In the genomic region with DNA sequence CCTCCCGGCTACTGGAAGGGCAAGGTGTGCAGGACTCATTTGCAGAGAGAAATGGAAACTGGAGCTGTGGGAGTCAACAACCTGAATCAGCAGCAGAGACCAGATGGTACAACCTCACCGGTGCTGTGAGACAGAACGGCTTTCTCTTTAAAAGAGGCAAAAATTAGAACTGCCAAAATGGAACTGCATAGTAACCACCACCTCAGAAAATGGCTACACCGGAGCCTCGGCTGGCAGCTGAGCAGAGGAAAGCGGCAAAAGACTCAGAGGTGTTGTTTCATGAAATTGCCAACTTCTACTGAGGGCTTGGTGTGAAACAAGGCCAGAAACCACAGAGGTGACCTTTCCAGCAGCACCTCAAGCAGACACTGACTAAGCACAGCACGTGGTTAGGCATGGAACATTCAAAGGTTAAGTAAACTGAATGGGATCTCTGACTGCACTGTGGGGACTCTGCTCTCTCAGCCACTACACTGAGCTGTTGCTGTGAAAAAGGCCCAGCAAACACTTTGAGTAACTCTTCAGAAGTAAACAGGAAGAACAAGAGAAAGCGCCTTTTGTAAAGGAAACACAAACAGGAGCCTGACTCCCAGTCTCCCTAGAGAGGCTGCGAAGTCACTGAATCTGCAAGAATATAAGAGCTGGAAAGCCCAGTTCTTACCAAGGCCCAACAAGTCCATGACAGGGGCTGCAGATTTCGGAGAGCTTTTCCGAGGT, we compare ENCODE assay signal across 9 mouse cellular contexts. TPM values are rescaled to one million over a fixed set of nuclear protein-coding genes. Genes with fewer than 3 reads are reported as not detected.
DNase-seq lines count a peak whose midpoint lies in the region; ATAC-seq and TF ChIP-seq lines count a peak whose summit lies in the region.
"Had no signal": no experiment of that assay in that cellular context is flagged by ENCODE, and none has a peak within 500 bp of the region (broad histone marks: within the 10 kb centered on the region; RNA-seq: fewer than 3 reads in every experiment).

No protein-coding gene starts in this region.

- no peak for TF ChIP-seq CTCF in Patski (IDR thresholded peaks at IDR 0.05)
- TF ChIP-seq CTCF in olfactory bulb, adult 2 months (IDR thresholded peaks at IDR 0.05; ENCODE audit: insufficient read depth, low read depth, low read length): no peak

- H3K4me1 ChIP-seq in kidney, embryonic 16.5 days (ENCODE audit: insufficient read depth, low read length): no peaks in the 10 kb centered on the region
- H3K4me1 ChIP-seq in olfactory bulb, adult 2 months (ENCODE audit: control insufficient read depth, insufficient read depth, low read length): no peaks in the 10 kb centered on the region

- H3K9ac ChIP-seq in kidney, embryonic 16.5 days (replicated peaks; ENCODE audit: low read length): no peak overlapping the region

- POLR2A ChIA-PET in Patski (lab: Charles Lee): interaction anchor here (1.0 to 1.4 kb wide), 2 partner anchors 24 to 123 kb away, joined by 3 read pairs; partner anchors contain the start of gene Zmpste24

- H3K4me3 ChIP-seq in kidney, embryonic 16.5 days (ENCODE audit: low read length): no peak overlapping the region
- no peak overlapping the region for H3K4me3 ChIP-seq in olfactory bulb, adult 2 months (ENCODE audit: insufficient read depth, low read depth, low read length)
- H3K4me3 ChIP-seq: myocyte had no signal

- CTCF ChIA-PET in Patski (lab: Charles Lee): no interaction called here

- H3K36me3 ChIP-seq in kidney, embryonic 16.5 days (ENCODE audit: insufficient read depth, low read length): peaks cover 24% of the 10 kb centered on the region

- H3K27ac ChIP-seq in kidney, embryonic 16.5 days (ENCODE audit: low read length): no peak overlapping the region
- H3K27ac ChIP-seq in olfactory bulb, adult 2 months (ENCODE audit: insufficient read depth, low read depth, low read length): 0 out of 2 replicates have a peak overlapping the region, but pooled peaks have one; percentile 4

- peak; percentile 75 for DNase-seq in kidney, adult 11 months
- DNase-seq in Patski (ENCODE audit: low read depth, low spot score): no peak
- no peak for DNase-seq in retina, embryonic 14.5 days (ENCODE audit: low spot score)
- no peak for DNase-seq in embryo, embryonic 11 days
- DNase-seq in heart, adult 8-10 months (ENCODE audit: low spot score): no peak

- H3K9me3 ChIP-seq in kidney, embryonic 16.5 days (ENCODE audit: low read length): no peaks in the 10 kb centered on the region

- H3K27me3 ChIP-seq in kidney, embryonic 16.5 days (ENCODE audit: insufficient read depth, low read length): no peaks in the 10 kb centered on the region
- H3K27me3 ChIP-seq in Patski: no peaks in the 10 kb centered on the region

- ATAC-seq in kidney, embryonic 16.5 days (ENCODE audit: low FRiP score, low TSS enrichment): no peak
- ATAC-seq in Patski: peak; percentile 26
- peak; percentile 65 for ATAC-seq in inflammation-experienced regulatory T-cells, adult 6 months

- WGBS in kidney, embryonic 16.5 days: 82% methylated on average over 11 of the region's 11 CpGs
- WGBS in olfactory bulb, adult 2 months: 63% methylated on average over 11 of the region's 11 CpGs

- no peak for TF ChIP-seq POLR2A in olfactory bulb, adult 2 months (IDR thresholded peaks at IDR 0.05; ENCODE audit: insufficient read depth, low read depth, low read length)

- no peak overlapping the region for H3K4me2 ChIP-seq in kidney, embryonic 16.5 days (replicated peaks; ENCODE audit: low read depth, low read length)

- in situ Hi-C loops in Patski (cut with MboI; ENCODE audit: low pct_unique_long_range_greater_than_20kb): no loop called here

RNA-seq across cellular contexts. Expression of gene Zfp69, which starts 23.4 kb away (rescaled TPM):
- 10.3 TPM in 2 replicates for polyA plus RNA-seq in kidney, embryonic 16.5 days (2015; fragmentation: Nextera tagmentation; extraction: Ambion mirVana)
- 1.4 TPM for polyA plus RNA-seq in Patski (2021)
- polyA plus RNA-seq in inflammation-experienced regulatory T-cells, adult 6 months (2017; shearing (Covaris generic)): 1 to 10 TPM; 1.2 to 2.4 (median 1.8) TPM
- polyA plus RNA-seq in olfactory bulb, adult 2 months (2012; ENCODE audit: insufficient read depth, insufficient read length, low replicate concordance, missing spikeins): not detected in 2 replicates
- 1 to 10 TPM in 2 of 4 experiments, under 1 TPM in 2; 0.69 to 1.7 (median 1.2) TPM for total RNA-seq in heart, adult 8-10 months (2022)

RNA-seq across cellular contexts. Expression of gene Smap2, which starts 42.2 kb away (rescaled TPM):
- polyA plus RNA-seq in kidney, embryonic 16.5 days (2015; fragmentation: Nextera tagmentation; extraction: Ambion mirVana): 12.9 and 15.0 TPM in 2 replicates
- polyA plus RNA-seq in Patski (2021): 27.3 TPM
- 10 to 100 TPM; 39.3 to 42.2 (median 40.5) TPM for polyA plus RNA-seq in inflammation-experienced regulatory T-cells, adult 6 months (2017; shearing (Covaris generic))
- not detected in 2 replicates for polyA plus RNA-seq in olfactory bulb, adult 2 months (2012; ENCODE audit: insufficient read depth, insufficient read length, low replicate concordance, missing spikeins)
- total RNA-seq in heart, adult 8-10 months (2022): 10 to 100 TPM; 39.1 to 57.5 (median 49.1) TPM

RNA-seq across cellular contexts. Expression of gene Exo5, which starts 50.1 kb away (rescaled TPM):
- polyA plus RNA-seq in kidney, embryonic 16.5 days (2015; fragmentation: Nextera tagmentation; extraction: Ambion mirVana): 33.0 and 35.2 TPM in 2 replicates
- 1.0 TPM for polyA plus RNA-seq in Patski (2021)
- 10 to 100 TPM; 28.4 to 30.8 (median 30.0) TPM for polyA plus RNA-seq in inflammation-experienced regulatory T-cells, adult 6 months (2017; shearing (Covaris generic))
- polyA plus RNA-seq in olfactory bulb, adult 2 months (2012; ENCODE audit: insufficient read depth, insufficient read length, low replicate concordance, missing spikeins): not detected in 2 replicates
- 1 to 10 TPM; 2.6 to 3.4 (median 2.9) TPM for total RNA-seq in heart, adult 8-10 months (2022)

Comparison
In these comparisons a context has a peak if more than half of its experiments do, and no peak if none do; other contexts are left out.
1. RNA of gene Exo5, which starts 50.1 kb away (polyA plus RNA-seq): 33.0 to 35.2 TPM in kidney, embryonic 16.5 days and 28.4 to 30.8 TPM in inflammation-experienced regulatory T-cells, adult 6 months; 1.0 TPM in Patski (single experiment) and not detected in olfactory bulb, adult 2 months; every median in the first group is over 10 times any median in the second.